Mouse (Mus musculus): ENCODE data around the gene Jam3. TPM values are rescaled to one million over a fixed set of nuclear protein-coding genes. Genes with fewer than 3 reads are reported as not detected.

Jam3 gene
- polyA plus RNA-seq, 1 experiment from 2014 or later = 47.4 TPM

- Histone ChIP-seq H3K4me2 (no peak overlapping the region), H3K36me3 (no peaks in the 10 kb centered on the region), H3K9me3 (replicated peaks) (no peaks in the 10 kb centered on the region), H3K4me1 (replicated peaks) (peaks cover 44% of the 10 kb centered on the region), H3K4me3 (no peak overlapping the region), H3K9ac (no peak overlapping the region), H3K27me3 (replicated peaks) (no peaks in the 10 kb centered on the region), H3K27ac (ENCODE audit: poor library complexity, severe bottlenecking) (no peak overlapping the region)
- ATAC-seq (ENCODE audit: insufficient number of reproducible peaks, low FRiP score) = no peak
- WGBS = 85% methylated on average over 7 of the region's 7 CpGs
Measured at GRCm38 (mm10) chr9:27188677-27189241, 33.5 kb upstream of the Jam3 start.

GRCm38 (mm10) chr9:27185820-27186219 is 30.6 kb upstream of the Jam3 start:
- Histone ChIP-seq H3K9ac (no peak overlapping the region), H3K4me1 (replicated peaks) (peaks cover 21% of the 10 kb centered on the region), H3K9me3 (replicated peaks) (no peaks in the 10 kb centered on the region), H3K4me2 (no peak overlapping the region), H3K27ac (ENCODE audit: poor library complexity, severe bottlenecking) (no peak overlapping the region), H3K4me3 (no peak overlapping the region), H3K27me3 (replicated peaks) (no peaks in the 10 kb centered on the region), H3K36me3 (no peaks in the 10 kb centered on the region)
- no peak for ATAC-seq (ENCODE audit: insufficient number of reproducible peaks, low FRiP score)

GRCm38 (mm10) chr9:27182087-27182486 is 26.9 kb upstream of the Jam3 start:
- WGBS = 72% methylated on average over 5 of the region's 5 CpGs
- Histone ChIP-seq H3K4me3 (no peak overlapping the region), H3K4me1 (replicated peaks) (peaks cover 3% of the 10 kb centered on the region), H3K27me3 (replicated peaks) (no peaks in the 10 kb centered on the region), H3K9me3 (replicated peaks) (no peaks in the 10 kb centered on the region), H3K27ac (ENCODE audit: poor library complexity, severe bottlenecking) (no peak overlapping the region), H3K36me3 (no peaks in the 10 kb centered on the region), H3K9ac (no peak overlapping the region), H3K4me2 (no peak overlapping the region)
- ATAC-seq (ENCODE audit: insufficient number of reproducible peaks, low FRiP score) = no peak

GRCm38 (mm10) chr9:27180492-27180891 is 25.3 kb upstream of the Jam3 start:
- no peak overlapping the region for H3K4me3 ChIP-seq
- ATAC-seq (ENCODE audit: insufficient number of reproducible peaks, low FRiP score) = no peak

GRCm38 (mm10) chr9:27178935-27179334 is 23.7 kb upstream of the Jam3 start:
- Histone ChIP-seq H3K4me2 (no peak overlapping the region), H3K9me3 (replicated peaks) (no peaks in the 10 kb centered on the region), H3K27ac (ENCODE audit: poor library complexity, severe bottlenecking) (no peak overlapping the region), H3K27me3 (replicated peaks) (no peaks in the 10 kb centered on the region), H3K4me3 (no peak overlapping the region), H3K9ac (no peak overlapping the region), H3K36me3 (no peaks in the 10 kb centered on the region), H3K4me1 (replicated peaks) (no peaks in the 10 kb centered on the region)
- WGBS = 51% methylated on average over 4 of the region's 4 CpGs
- ATAC-seq (ENCODE audit: insufficient number of reproducible peaks, low FRiP score) = no peak

More at GRCm38 (mm10) chr9:27180492-27180891, 25.3 kb upstream of the Jam3 start:
- Histone ChIP-seq H3K9ac (no peak overlapping the region), H3K9me3 (replicated peaks) (no peaks in the 10 kb centered on the region), H3K27ac (ENCODE audit: poor library complexity, severe bottlenecking) (no peak overlapping the region), H3K4me1 (replicated peaks) (no peaks in the 10 kb centered on the region), H3K27me3 (replicated peaks) (no peaks in the 10 kb centered on the region), H3K4me2 (no peak overlapping the region), H3K36me3 (no peaks in the 10 kb centered on the region)
- WGBS = 50% methylated on average over 3 of the region's 3 CpGs

- H3K27me3 ChIP-seq (replicated peaks) = no peaks in the 10 kb centered on the region
- no peaks in the 10 kb centered on the region for H3K9me3 ChIP-seq (replicated peaks)
- H3K27ac ChIP-seq (ENCODE audit: poor library complexity, severe bottlenecking) = no peak overlapping the region
- WGBS = 3% methylated on average over 2 of the region's 2 CpGs
- H3K4me3 ChIP-seq = no peak overlapping the region
- no peaks in the 10 kb centered on the region for H3K4me1 ChIP-seq (replicated peaks)
- no peaks in the 10 kb centered on the region for H3K36me3 ChIP-seq
- no peak overlapping the region for H3K9ac ChIP-seq
- peak; percentile 59; the same call in 1 of the 2 replicates for ATAC-seq (ENCODE audit: insufficient number of reproducible peaks, low FRiP score)
- no peak overlapping the region for H3K4me2 ChIP-seq
Measured at GRCm38 (mm10) chr9:27176154-27176553, 20.9 kb upstream of the Jam3 start.

GRCm38 (mm10) chr9:27175682-27176081 is 20.5 kb upstream of the Jam3 start:
- ATAC-seq (ENCODE audit: insufficient number of reproducible peaks, low FRiP score) = no peak; the same call in 1 of the 2 replicates
- H3K4me1 ChIP-seq (replicated peaks) = no peaks in the 10 kb centered on the region
- no peak overlapping the region for H3K4me2 ChIP-seq
- no peak overlapping the region for H3K9ac ChIP-seq
- H3K27ac ChIP-seq (ENCODE audit: poor library complexity, severe bottlenecking) = no peak overlapping the region
- no peak overlapping the region for H3K4me3 ChIP-seq
- H3K9me3 ChIP-seq (replicated peaks) = no peaks in the 10 kb centered on the region
- no peaks in the 10 kb centered on the region for H3K27me3 ChIP-seq (replicated peaks)
- H3K36me3 ChIP-seq = no peaks in the 10 kb centered on the region
- WGBS = 88% methylated on average over 6 of the region's 6 CpGs

- 83% methylated on average over 13 of the region's 13 CpGs for WGBS
- H3K36me3 ChIP-seq = no peaks in the 10 kb centered on the region
- no peak for ATAC-seq (ENCODE audit: insufficient number of reproducible peaks, low FRiP score)
Measured at GRCm38 (mm10) chr9:27175241-27175640, 20.0 kb upstream of the Jam3 start.

GRCm38 (mm10) chr9:27174079-27174478 is 18.9 kb upstream of the Jam3 start:
- no peaks in the 10 kb centered on the region for H3K9me3 ChIP-seq (replicated peaks)
- ATAC-seq (ENCODE audit: insufficient number of reproducible peaks, low FRiP score) = no peak
- no peaks in the 10 kb centered on the region for H3K27me3 ChIP-seq (replicated peaks)
- H3K36me3 ChIP-seq = no peaks in the 10 kb centered on the region
- no peaks in the 10 kb centered on the region for H3K4me1 ChIP-seq (replicated peaks)
- H3K9ac ChIP-seq = no peak overlapping the region
- no peak overlapping the region for H3K4me3 ChIP-seq
- H3K27ac ChIP-seq (ENCODE audit: poor library complexity, severe bottlenecking) = no peak overlapping the region
- no peak overlapping the region for H3K4me2 ChIP-seq
- WGBS = 38% methylated on average over 5 of the region's 5 CpGs

More at GRCm38 (mm10) chr9:27175241-27175640, 20.0 kb upstream of the Jam3 start:
- no peaks in the 10 kb centered on the region for H3K27me3 ChIP-seq (replicated peaks)
- H3K9ac ChIP-seq = no peak overlapping the region
- no peak overlapping the region for H3K4me3 ChIP-seq
- no peaks in the 10 kb centered on the region for H3K4me1 ChIP-seq (replicated peaks)
- no peaks in the 10 kb centered on the region for H3K9me3 ChIP-seq (replicated peaks)
- no peak overlapping the region for H3K27ac ChIP-seq (ENCODE audit: poor library complexity, severe bottlenecking)
- H3K4me2 ChIP-seq = no peak overlapping the region

GRCm38 (mm10) chr9:27173646-27174045 is 18.4 kb upstream of the Jam3 start:
- ATAC-seq (ENCODE audit: insufficient number of reproducible peaks, low FRiP score) = no peak
- WGBS = 65% methylated on average over 2 of the region's 2 CpGs
- Histone ChIP-seq H3K27me3 (replicated peaks) (no peaks in the 10 kb centered on the region), H3K4me3 (no peak overlapping the region), H3K9ac (no peak overlapping the region), H3K27ac (ENCODE audit: poor library complexity, severe bottlenecking) (no peak overlapping the region), H3K4me2 (no peak overlapping the region), H3K9me3 (replicated peaks) (no peaks in the 10 kb centered on the region), H3K36me3 (no peaks in the 10 kb centered on the region), H3K4me1 (replicated peaks) (no peaks in the 10 kb centered on the region)

GRCm38 (mm10) chr9:27172839-27173238 is 17.6 kb upstream of the Jam3 start:
- no peak overlapping the region for H3K4me2 ChIP-seq
- no peak overlapping the region for H3K4me3 ChIP-seq
- no peak overlapping the region for H3K27ac ChIP-seq (ENCODE audit: poor library complexity, severe bottlenecking)
- no peak for ATAC-seq (ENCODE audit: insufficient number of reproducible peaks, low FRiP score)
- 69% methylated on average over 6 of the region's 6 CpGs for WGBS
- H3K4me1 ChIP-seq (replicated peaks) = no peaks in the 10 kb centered on the region
- H3K36me3 ChIP-seq = no peaks in the 10 kb centered on the region
- no peaks in the 10 kb centered on the region for H3K9me3 ChIP-seq (replicated peaks)
- H3K27me3 ChIP-seq (replicated peaks) = no peaks in the 10 kb centered on the region
- no peak overlapping the region for H3K9ac ChIP-seq

- ATAC-seq (ENCODE audit: insufficient number of reproducible peaks, low FRiP score) = no peak
- Histone ChIP-seq H3K9me3 (replicated peaks) (no peaks in the 10 kb centered on the region), H3K9ac (no peak overlapping the region), H3K27me3 (replicated peaks) (no peaks in the 10 kb centered on the region), H3K36me3 (no peaks in the 10 kb centered on the region), H3K27ac (ENCODE audit: poor library complexity, severe bottlenecking) (no peak overlapping the region), H3K4me2 (no peak overlapping the region), H3K4me1 (replicated peaks) (no peaks in the 10 kb centered on the region), H3K4me3 (no peak overlapping the region)
- WGBS = 45% methylated on average over 3 of the region's 3 CpGs
Measured at GRCm38 (mm10) chr9:27170726-27171125, 15.5 kb upstream of the Jam3 start.
